Mouse (Mus musculus): ENCODE data around the gene Cd81. TPM values are rescaled to one million over a fixed set of nuclear protein-coding genes. Genes with fewer than 3 reads are reported as not detected.

Cd81 gene
- total and polyA plus RNA-seq, 2 experiments from 2014 or later = 511 to 542 TPM

DNA sequence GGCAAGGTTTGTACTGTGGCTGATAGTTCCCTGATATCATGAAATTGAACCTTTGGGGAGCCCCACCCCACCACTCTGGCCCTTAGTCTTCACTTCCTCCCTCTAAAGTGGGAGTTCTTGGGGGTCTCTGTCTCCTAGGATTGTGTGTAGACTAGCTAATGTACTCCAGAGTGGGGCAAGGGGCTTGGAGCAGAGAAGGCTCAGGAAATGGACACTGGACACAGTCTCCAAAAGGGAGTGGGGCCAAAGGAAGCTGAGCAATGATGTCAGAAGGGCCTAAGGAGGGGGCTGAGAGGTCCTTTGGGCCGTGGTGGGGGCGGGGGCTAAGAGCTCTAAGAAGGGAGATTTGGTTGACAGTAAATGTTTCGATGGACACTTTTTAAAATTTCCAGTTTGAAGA, 2.5 kb downstream of the Cd81 start:
- no peak for ATAC-seq (ENCODE audit: low FRiP score)
- Histone ChIP-seq H3K36me3 (ENCODE audit: insufficient read depth, low read length) (no peaks in the 10 kb centered on the region), H3K9me3 (ENCODE audit: low read length) (no peaks in the 10 kb centered on the region), H3K9ac (replicated peaks; ENCODE audit: low read length, poor library complexity, severe bottlenecking) (peak overlapping the region; percentile 20), H3K27me3 (ENCODE audit: insufficient read depth, low read length) (no peaks in the 10 kb centered on the region), H3K4me2 (ENCODE audit: low read depth, low read length, poor library complexity, severe bottlenecking) (peak overlapping the region; percentile 82), H3K4me1 (ENCODE audit: insufficient read depth, low read length) (peaks cover 30% of the 10 kb centered on the region), H3K4me3 (ENCODE audit: low read depth, low read length) (peak overlapping the region; percentile 91; the same call in 1 of the 2 replicates), H3K27ac (ENCODE audit: low read depth, low read length) (peak overlapping the region; percentile 8; the same call in 1 of the 2 replicates)
- 80% methylated on average over 3 of the region's 3 CpGs for WGBS
- no peak for DNase-seq (ENCODE audit: low spot score)
- TF ChIP-seq CTCF (IDR thresholded peaks at IDR 0.05) = no peak

DNA sequence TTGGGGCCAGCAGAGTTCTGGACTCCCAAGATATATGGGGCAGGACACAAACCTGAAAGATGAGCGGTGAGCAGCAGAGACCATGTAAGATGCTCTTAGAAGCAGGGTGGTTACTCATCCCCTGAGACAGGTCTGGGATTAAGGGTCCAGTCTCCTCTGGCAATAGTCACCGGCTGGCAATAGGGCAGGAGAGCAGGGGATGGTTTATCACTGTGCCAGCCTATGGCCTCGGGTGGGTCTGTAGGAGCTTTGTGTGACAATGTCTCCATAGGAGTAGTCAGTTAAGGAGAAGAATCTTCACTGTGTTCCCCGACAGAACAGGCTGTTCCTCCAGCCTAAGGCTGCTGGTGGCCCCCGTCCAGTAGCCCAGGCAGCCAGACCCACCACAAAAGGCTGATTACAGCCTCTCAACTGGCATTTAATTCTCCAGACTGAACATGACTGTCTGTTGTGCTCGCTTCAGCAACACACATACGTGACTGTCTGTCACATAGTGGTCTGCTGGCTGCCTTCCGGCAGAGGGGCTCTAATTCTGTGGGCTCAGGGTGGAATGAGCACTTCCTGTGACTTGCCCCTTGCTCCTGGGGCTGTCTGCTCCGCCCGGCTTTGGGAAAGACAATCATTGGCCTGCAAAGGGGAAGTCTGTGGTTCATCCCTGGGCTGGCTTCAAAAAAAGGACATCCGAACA, 3.1 kb downstream of the Cd81 start:
- peaks cover 30% of the 10 kb centered on the region for H3K4me1 ChIP-seq (ENCODE audit: insufficient read depth, low read length)
- WGBS = 72% methylated on average over 11 of the region's 11 CpGs
- ATAC-seq (ENCODE audit: low FRiP score) (no peak; the same call in 1 of the 2 replicates), DNase-seq (ENCODE audit: low spot score) (peak; percentile 53)
- H3K4me3 ChIP-seq (ENCODE audit: low read depth, low read length) = peak overlapping the region; percentile 91; the same call in 1 of the 2 replicates
- peak overlapping the region; percentile 20; the same call in 1 of the 2 replicates for H3K9ac ChIP-seq (replicated peaks; ENCODE audit: low read length, poor library complexity, severe bottlenecking)
- TF ChIP-seq CTCF (IDR thresholded peaks at IDR 0.05) = no peak
- H3K36me3 ChIP-seq (ENCODE audit: insufficient read depth, low read length) = no peaks in the 10 kb centered on the region
- peak overlapping the region; percentile 82 for H3K4me2 ChIP-seq (ENCODE audit: low read depth, low read length, poor library complexity, severe bottlenecking)
- H3K27me3 ChIP-seq (ENCODE audit: insufficient read depth, low read length) = no peaks in the 10 kb centered on the region
- peak overlapping the region; percentile 8; the same call in 1 of the 2 replicates for H3K27ac ChIP-seq (ENCODE audit: low read depth, low read length)
- no peaks in the 10 kb centered on the region for H3K9me3 ChIP-seq (ENCODE audit: low read length)

DNA sequence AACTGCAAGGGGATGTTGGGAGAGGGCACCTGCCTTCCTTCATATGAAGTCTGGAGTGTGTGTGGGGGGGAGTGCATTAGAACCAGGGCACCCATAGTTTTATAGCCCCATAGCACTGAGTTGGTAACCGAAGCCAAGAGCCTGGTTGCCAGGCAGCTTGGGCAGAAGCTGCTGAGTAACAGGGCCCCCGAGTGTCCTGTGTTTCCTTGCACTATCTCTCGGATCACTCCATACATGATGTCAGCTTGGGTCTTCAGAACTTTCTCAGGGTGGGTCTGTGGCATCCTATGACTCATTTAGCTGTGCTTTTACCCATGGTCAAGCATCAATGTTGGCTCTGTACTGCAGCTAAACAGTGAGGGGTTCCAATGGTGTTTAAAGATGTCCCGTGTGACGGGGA, 4.5 kb downstream of the Cd81 start:
- H3K27me3 ChIP-seq (ENCODE audit: insufficient read depth, low read length) = no peaks in the 10 kb centered on the region
- H3K9me3 ChIP-seq (ENCODE audit: low read length) = no peaks in the 10 kb centered on the region
- no peak for ATAC-seq (ENCODE audit: low FRiP score)
- H3K4me1 ChIP-seq (ENCODE audit: insufficient read depth, low read length) = peaks cover 24% of the 10 kb centered on the region
- no peak overlapping the region for H3K4me3 ChIP-seq (ENCODE audit: low read depth, low read length)
- no peak for TF ChIP-seq CTCF (IDR thresholded peaks at IDR 0.05)
- DNase-seq (ENCODE audit: low spot score) = no peak
- H3K4me2 ChIP-seq (ENCODE audit: low read depth, low read length, poor library complexity, severe bottlenecking) = no peak overlapping the region
- WGBS = 84% methylated on average over 5 of the region's 5 CpGs
- no peak overlapping the region for H3K9ac ChIP-seq (replicated peaks; ENCODE audit: low read length, poor library complexity, severe bottlenecking)
- no peaks in the 10 kb centered on the region; the same call in 1 of the 2 replicates for H3K36me3 ChIP-seq (ENCODE audit: insufficient read depth, low read length)
- no peak overlapping the region for H3K27ac ChIP-seq (ENCODE audit: low read depth, low read length)

DNA sequence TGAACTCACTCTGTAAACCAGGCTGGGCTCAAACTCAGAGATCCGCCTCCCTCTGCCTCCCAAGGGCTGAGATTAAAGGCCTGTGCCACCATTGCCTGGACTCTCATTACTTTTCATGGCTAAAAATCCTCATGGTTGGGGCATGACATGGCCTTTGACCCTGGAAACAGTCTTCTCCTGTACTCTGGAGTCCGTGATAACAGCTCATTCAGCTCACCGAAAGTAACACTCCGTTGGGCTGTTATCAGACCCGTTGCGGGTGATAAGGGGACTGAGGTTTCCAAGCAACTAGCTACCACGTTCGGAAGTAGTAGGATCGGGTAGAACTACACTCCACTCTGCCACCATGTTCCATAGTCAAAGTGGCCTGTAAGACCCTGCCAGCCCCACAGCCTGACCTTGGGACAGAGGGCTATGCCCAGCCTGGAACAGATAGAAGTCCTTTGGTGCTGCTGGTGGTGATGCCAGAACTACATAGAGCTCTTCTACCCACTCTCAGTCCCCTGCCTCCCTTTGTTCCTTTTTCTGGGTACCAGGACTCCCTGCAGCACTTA, 5.2 kb downstream of the Cd81 start:
- Histone ChIP-seq H3K9ac (replicated peaks; ENCODE audit: low read length, poor library complexity, severe bottlenecking) (no peak overlapping the region), H3K36me3 (ENCODE audit: insufficient read depth, low read length) (no peaks in the 10 kb centered on the region; the same call in 1 of the 2 replicates), H3K27me3 (ENCODE audit: insufficient read depth, low read length) (no peaks in the 10 kb centered on the region), H3K9me3 (ENCODE audit: low read length) (no peaks in the 10 kb centered on the region), H3K4me3 (ENCODE audit: low read depth, low read length) (no peak overlapping the region), H3K27ac (ENCODE audit: low read depth, low read length) (no peak overlapping the region), H3K4me2 (ENCODE audit: low read depth, low read length, poor library complexity, severe bottlenecking) (no peak overlapping the region), H3K4me1 (ENCODE audit: insufficient read depth, low read length) (peaks cover 24% of the 10 kb centered on the region)
- TF ChIP-seq CTCF (IDR thresholded peaks at IDR 0.05) = no peak
- WGBS = 92% methylated on average over 9 of the region's 9 CpGs
- no peak for DNase-seq (ENCODE audit: low spot score)
- no peak for ATAC-seq (ENCODE audit: low FRiP score)

DNA sequence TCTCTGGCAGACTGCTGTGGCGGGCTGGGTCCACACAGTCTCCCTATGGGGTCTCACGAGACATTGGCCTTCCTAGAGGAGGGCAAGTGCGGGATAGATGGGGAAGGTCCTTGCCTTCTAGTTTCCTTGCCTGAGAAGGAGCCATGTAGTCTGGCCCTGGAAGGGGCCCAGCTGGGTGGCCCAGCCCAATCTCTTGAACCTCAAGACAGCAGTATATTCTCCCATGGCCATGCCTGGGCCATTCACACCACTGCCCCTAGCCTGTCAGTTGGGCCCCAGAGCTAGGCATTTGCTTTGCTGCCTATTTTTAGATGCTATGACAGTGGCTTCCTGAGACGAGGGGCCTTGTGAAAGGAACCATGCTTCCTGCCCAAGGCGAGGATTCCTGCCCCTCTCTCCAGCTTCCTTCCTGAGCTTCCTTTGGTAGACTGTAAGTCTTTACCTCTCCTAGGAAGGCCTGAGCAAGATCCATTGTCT, 5.7 kb downstream of the Cd81 start:
- no peaks in the 10 kb centered on the region for H3K27me3 ChIP-seq (ENCODE audit: insufficient read depth, low read length)
- peaks cover 24% of the 10 kb centered on the region for H3K4me1 ChIP-seq (ENCODE audit: insufficient read depth, low read length)
- peaks cover 5% of the 10 kb centered on the region; the same call in 1 of the 2 replicates for H3K36me3 ChIP-seq (ENCODE audit: insufficient read depth, low read length)
- WGBS = 79% methylated on average over 5 of the region's 5 CpGs
- H3K9ac ChIP-seq (replicated peaks; ENCODE audit: low read length, poor library complexity, severe bottlenecking) = no peak overlapping the region
- no peaks in the 10 kb centered on the region for H3K9me3 ChIP-seq (ENCODE audit: low read length)
- DNase-seq (ENCODE audit: low spot score) (no peak), ATAC-seq (ENCODE audit: low FRiP score) (no peak)
- no peak for TF ChIP-seq CTCF (IDR thresholded peaks at IDR 0.05)
- no peak overlapping the region for H3K4me2 ChIP-seq (ENCODE audit: low read depth, low read length, poor library complexity, severe bottlenecking)
- peak overlapping the region; percentile 27; the same call in 1 of the 2 replicates for H3K27ac ChIP-seq (ENCODE audit: low read depth, low read length)
- H3K4me3 ChIP-seq (ENCODE audit: low read depth, low read length) = no peak overlapping the region

Measured in midbrain, postnatal 0 days (tissue).